Mouse (Mus musculus): ENCODE measurements around the gene Slco3a1. TPM values are rescaled to one million over a fixed set of nuclear protein-coding genes. Genes with fewer than 3 reads are reported as not detected.

Slco3a1 gene
- polyA plus RNA-seq, 1 experiment from 2014 or later: 19.8 TPM

DNA sequence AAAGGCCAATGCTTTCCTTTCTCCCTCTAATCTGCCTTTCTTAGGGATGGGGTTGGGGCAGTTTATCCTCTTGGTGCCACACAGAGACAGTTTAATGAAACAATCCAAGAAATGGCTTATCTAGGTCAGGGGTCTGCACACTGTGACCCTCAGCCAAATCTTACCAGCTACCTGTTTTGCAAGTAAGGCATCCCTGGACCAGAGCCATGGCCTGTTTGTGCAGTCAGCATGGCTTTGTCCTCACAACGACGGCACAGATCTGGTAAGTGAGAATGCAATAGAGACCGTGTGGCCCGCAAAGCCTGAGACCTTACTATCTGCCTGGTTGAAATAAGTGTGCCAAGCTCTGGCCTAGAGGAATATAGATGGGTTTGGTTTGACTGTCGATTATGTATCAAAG, 36.3 kb downstream of the Slco3a1 start:
- no peak for TF ChIP-seq CTCF (IDR thresholded peaks at IDR 0.05; ENCODE audit: low read depth)
- Histone ChIP-seq H3K4me1 (replicated peaks; ENCODE audit: insufficient read depth, low read length) (no peaks in the 10 kb centered on the region), H3K9ac (ENCODE audit: low read depth, low read length) (no peak overlapping the region), H3K9me3 (replicated peaks; ENCODE audit: low read length) (no peaks in the 10 kb centered on the region), H3K4me3 (replicated peaks; ENCODE audit: low read depth, low read length) (no peak overlapping the region), H3K27me3 (ENCODE audit: insufficient read depth, low read length) (no peaks in the 10 kb centered on the region), H3K4me2 (ENCODE audit: low read length) (no peak overlapping the region), H3K36me3 (ENCODE audit: insufficient read depth, low read length) (no peaks in the 10 kb centered on the region), H3K27ac (no peak overlapping the region)
- DNase-seq (ENCODE audit: low spot score) (no peak), ATAC-seq (replicated peaks; ENCODE audit: low FRiP score, low read depth) (no peak)
- 87% methylated on average over 5 of the region's 5 CpGs for WGBS

DNA sequence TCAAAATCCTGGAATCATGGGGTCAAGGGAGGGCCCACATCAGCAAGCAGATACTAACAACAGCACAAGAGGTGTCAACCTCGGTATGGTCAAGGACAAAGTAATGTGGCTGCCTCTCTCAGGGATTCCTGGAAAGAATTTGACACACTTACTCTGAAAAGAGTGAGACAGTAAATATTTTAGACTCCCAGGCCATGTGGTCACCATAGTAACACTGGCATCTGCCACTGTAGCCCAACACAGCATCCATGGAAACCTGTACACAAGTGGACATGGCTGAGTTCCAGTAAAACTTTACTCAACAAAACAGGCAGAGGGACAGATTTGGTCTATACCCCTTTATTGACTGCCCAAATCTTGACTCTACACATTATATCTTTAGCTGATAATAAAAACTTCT, 43.9 kb downstream of the Slco3a1 start:
- H3K4me1 ChIP-seq (replicated peaks; ENCODE audit: insufficient read depth, low read length): no peaks in the 10 kb centered on the region
- no peak for DNase-seq (ENCODE audit: low spot score)
- WGBS: 91% methylated on average over 1 of the region's 1 CpGs

DNA sequence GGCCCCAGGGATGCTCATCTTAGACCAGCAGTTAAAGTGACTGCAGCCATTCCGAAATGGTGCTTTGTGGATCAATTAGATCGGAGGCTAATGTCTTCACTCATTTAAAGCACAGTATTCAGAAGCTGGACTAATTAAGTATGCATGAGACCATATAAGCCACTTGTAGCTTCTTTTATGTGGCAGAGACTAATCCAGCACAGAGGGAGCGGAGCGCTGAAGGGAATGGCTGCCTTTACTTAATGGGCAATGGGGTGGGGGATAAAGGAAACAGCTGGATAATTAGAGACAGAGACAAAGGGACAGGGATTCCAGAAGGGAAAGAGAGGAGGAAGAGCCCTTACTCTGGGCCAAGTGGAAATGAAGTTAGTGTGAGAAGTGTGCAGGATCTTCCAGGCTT, 46.4 kb downstream of the Slco3a1 start:
- TF ChIP-seq CTCF (IDR thresholded peaks at IDR 0.05; ENCODE audit: low read depth): no peak
- DNase-seq (ENCODE audit: low spot score): no peak
- Histone ChIP-seq H3K27me3 (ENCODE audit: insufficient read depth, low read length) (no peaks in the 10 kb centered on the region), H3K4me1 (replicated peaks; ENCODE audit: insufficient read depth, low read length) (no peaks in the 10 kb centered on the region), H3K4me2 (ENCODE audit: low read length) (no peak overlapping the region), H3K4me3 (replicated peaks; ENCODE audit: low read depth, low read length) (no peak overlapping the region), H3K27ac (no peak overlapping the region), H3K36me3 (ENCODE audit: insufficient read depth, low read length) (no peaks in the 10 kb centered on the region), H3K9ac (ENCODE audit: low read depth, low read length) (no peak overlapping the region), H3K9me3 (replicated peaks; ENCODE audit: low read length) (no peaks in the 10 kb centered on the region)
- 74% methylated on average over 4 of the region's 4 CpGs for WGBS
- ATAC-seq (replicated peaks; ENCODE audit: low FRiP score, low read depth): no peak

More for the DNA sequence above, 43.9 kb downstream of the Slco3a1 start:
- Histone ChIP-seq H3K36me3 (ENCODE audit: insufficient read depth, low read length) (no peaks in the 10 kb centered on the region), H3K4me2 (ENCODE audit: low read length) (no peak overlapping the region), H3K27me3 (ENCODE audit: insufficient read depth, low read length) (no peaks in the 10 kb centered on the region), H3K9ac (ENCODE audit: low read depth, low read length) (no peak overlapping the region), H3K9me3 (replicated peaks; ENCODE audit: low read length) (no peaks in the 10 kb centered on the region), H3K4me3 (replicated peaks; ENCODE audit: low read depth, low read length) (no peak overlapping the region), H3K27ac (no peak overlapping the region)
- ATAC-seq (replicated peaks; ENCODE audit: low FRiP score, low read depth): no peak
- TF ChIP-seq CTCF (IDR thresholded peaks at IDR 0.05; ENCODE audit: low read depth): no peak

DNA sequence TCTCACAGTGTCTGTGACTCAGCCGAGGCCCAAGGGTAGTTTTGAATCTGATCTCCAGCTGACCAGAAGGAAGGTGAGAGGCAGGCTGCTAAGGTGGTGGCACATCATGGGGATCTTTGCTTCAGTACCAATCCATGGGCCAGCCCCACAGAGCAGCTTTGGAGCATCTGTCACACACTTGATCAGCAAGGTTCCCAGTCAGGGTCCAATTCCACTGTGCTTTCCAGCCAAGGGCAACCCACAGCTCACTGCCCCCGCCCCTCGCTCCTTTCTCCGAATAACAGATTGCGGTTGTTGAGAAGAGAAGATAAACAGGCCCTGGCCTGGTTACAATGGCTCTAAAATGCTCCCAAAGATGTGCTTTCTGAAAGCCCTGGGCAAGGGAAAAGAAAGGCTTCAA, 47.7 kb downstream of the Slco3a1 start:
- ATAC-seq (replicated peaks; ENCODE audit: low FRiP score, low read depth) (no peak), DNase-seq (ENCODE audit: low spot score) (no peak)
- no peaks in the 10 kb centered on the region for H3K4me1 ChIP-seq (replicated peaks; ENCODE audit: insufficient read depth, low read length)
- no peak overlapping the region for H3K4me3 ChIP-seq (replicated peaks; ENCODE audit: low read depth, low read length)
- H3K27me3 ChIP-seq (ENCODE audit: insufficient read depth, low read length): no peaks in the 10 kb centered on the region
- no peak overlapping the region for H3K9ac ChIP-seq (ENCODE audit: low read depth, low read length)
- no peaks in the 10 kb centered on the region for H3K36me3 ChIP-seq (ENCODE audit: insufficient read depth, low read length)
- no peaks in the 10 kb centered on the region for H3K9me3 ChIP-seq (replicated peaks; ENCODE audit: low read length)
- no peak overlapping the region for H3K27ac ChIP-seq
- no peak overlapping the region for H3K4me2 ChIP-seq (ENCODE audit: low read length)
- 81% methylated on average over 5 of the region's 5 CpGs for WGBS
- no peak for TF ChIP-seq CTCF (IDR thresholded peaks at IDR 0.05; ENCODE audit: low read depth)

DNA sequence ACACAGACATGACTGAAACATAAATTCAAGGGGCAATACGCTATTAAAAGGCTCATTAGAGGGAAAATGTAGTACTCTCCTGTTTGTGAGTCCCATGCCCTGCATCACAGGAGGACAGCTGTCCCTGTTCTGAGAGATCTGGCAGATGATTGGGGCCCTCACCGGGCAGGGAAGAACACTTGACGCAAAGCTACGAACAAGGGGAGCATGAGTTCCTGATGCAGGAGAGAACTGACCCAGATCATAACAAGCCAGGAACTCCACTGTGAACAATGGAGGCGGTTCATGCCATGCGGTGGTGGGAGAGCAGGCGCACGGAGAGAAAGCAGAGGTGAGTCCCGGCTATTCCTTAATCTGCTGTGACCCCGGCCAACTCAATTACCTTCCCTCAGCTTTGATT, 48.9 kb downstream of the Slco3a1 start:
- 79% methylated on average over 10 of the region's 10 CpGs for WGBS
- Histone ChIP-seq H3K36me3 (ENCODE audit: insufficient read depth, low read length) (no peaks in the 10 kb centered on the region), H3K4me3 (replicated peaks; ENCODE audit: low read depth, low read length) (no peak overlapping the region), H3K27me3 (ENCODE audit: insufficient read depth, low read length) (no peaks in the 10 kb centered on the region), H3K27ac (no peak overlapping the region), H3K9ac (ENCODE audit: low read depth, low read length) (no peak overlapping the region), H3K9me3 (replicated peaks; ENCODE audit: low read length) (no peaks in the 10 kb centered on the region), H3K4me1 (replicated peaks; ENCODE audit: insufficient read depth, low read length) (no peaks in the 10 kb centered on the region), H3K4me2 (ENCODE audit: low read length) (no peak overlapping the region)
- ATAC-seq (replicated peaks; ENCODE audit: low FRiP score, low read depth) (no peak), DNase-seq (ENCODE audit: low spot score) (no peak)
- TF ChIP-seq CTCF (IDR thresholded peaks at IDR 0.05; ENCODE audit: low read depth): no peak

DNA sequence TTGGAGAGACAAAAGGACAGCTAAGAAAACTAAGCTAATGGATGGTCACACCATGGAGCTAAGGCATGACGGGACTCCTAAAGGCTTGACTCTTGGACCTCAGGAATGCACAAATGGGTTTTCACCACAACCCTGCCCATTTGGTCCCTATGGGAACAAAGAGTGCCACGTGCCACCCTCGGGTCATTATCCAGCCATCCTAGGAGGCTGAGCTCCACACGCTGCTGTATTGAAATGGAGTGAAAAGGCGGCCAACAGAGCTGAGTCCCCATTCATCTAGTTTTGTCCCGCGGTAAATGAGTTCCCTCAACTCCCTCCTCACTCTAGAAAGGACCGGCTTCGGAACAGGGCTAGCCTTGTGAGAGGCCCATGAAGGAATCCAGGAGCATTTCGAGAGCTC, 53.4 kb downstream of the Slco3a1 start:
- no peaks in the 10 kb centered on the region for H3K36me3 ChIP-seq (ENCODE audit: insufficient read depth, low read length)

DNA sequence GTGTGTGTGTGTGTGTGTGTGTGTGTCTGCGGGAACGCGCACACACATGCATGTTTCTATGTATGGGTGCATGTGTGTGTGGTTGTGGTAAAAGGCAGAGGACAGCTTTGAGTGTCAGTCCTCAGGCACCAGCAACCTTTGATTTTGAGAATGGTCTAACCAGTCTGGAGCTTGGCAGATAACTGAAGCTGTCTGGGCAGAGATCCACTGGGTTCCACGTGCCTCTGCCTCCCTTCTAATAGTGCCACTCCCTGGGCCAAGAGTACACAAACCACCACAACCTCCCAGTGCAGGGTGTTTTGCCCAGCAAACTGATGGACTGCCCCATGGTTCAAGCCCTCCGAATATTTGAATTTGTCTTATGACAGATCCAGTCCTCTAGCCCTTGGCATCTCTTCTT, 55.1 kb downstream of the Slco3a1 start:
- ATAC-seq (replicated peaks; ENCODE audit: low FRiP score, low read depth) (no peak), DNase-seq (ENCODE audit: low spot score) (no peak)
- 92% methylated on average over 5 of the region's 5 CpGs for WGBS
- Histone ChIP-seq H3K36me3 (ENCODE audit: insufficient read depth, low read length) (no peaks in the 10 kb centered on the region), H3K4me1 (replicated peaks; ENCODE audit: insufficient read depth, low read length) (no peaks in the 10 kb centered on the region), H3K4me3 (replicated peaks; ENCODE audit: low read depth, low read length) (no peak overlapping the region), H3K4me2 (ENCODE audit: low read length) (no peak overlapping the region), H3K27ac (no peak overlapping the region), H3K27me3 (ENCODE audit: insufficient read depth, low read length) (no peaks in the 10 kb centered on the region), H3K9me3 (replicated peaks; ENCODE audit: low read length) (no peaks in the 10 kb centered on the region), H3K9ac (ENCODE audit: low read depth, low read length) (no peak overlapping the region)
- TF ChIP-seq CTCF (IDR thresholded peaks at IDR 0.05; ENCODE audit: low read depth): no peak

More for the DNA sequence above, 53.4 kb downstream of the Slco3a1 start:
- no peaks in the 10 kb centered on the region for H3K9me3 ChIP-seq (replicated peaks; ENCODE audit: low read length)
- H3K27me3 ChIP-seq (ENCODE audit: insufficient read depth, low read length): no peaks in the 10 kb centered on the region
- no peak overlapping the region for H3K27ac ChIP-seq
- ATAC-seq (replicated peaks; ENCODE audit: low FRiP score, low read depth): no peak
- DNase-seq (ENCODE audit: low spot score): no peak
- H3K4me2 ChIP-seq (ENCODE audit: low read length): no peak overlapping the region
- 53% methylated on average over 10 of the region's 10 CpGs for WGBS
- H3K9ac ChIP-seq (ENCODE audit: low read depth, low read length): no peak overlapping the region
- H3K4me1 ChIP-seq (replicated peaks; ENCODE audit: insufficient read depth, low read length): no peaks in the 10 kb centered on the region
- TF ChIP-seq CTCF (IDR thresholded peaks at IDR 0.05; ENCODE audit: low read depth): no peak
- H3K4me3 ChIP-seq (replicated peaks; ENCODE audit: low read depth, low read length): no peak overlapping the region

Data from kidney, postnatal 0 days (tissue).